Mouse (Mus musculus): ENCODE results near the gene Ptprg.
"Not testable (repeated sequence)": the region's sequence is repeated elsewhere in the genome, so short reads cannot be mapped to it uniquely, and the experiment has no call there.

Ptprg gene

GRCm38 (mm10) chr14:11906130-11906675, 352.9 kb downstream of the Ptprg start:
- no peak for DNase-seq

- DNase-seq = no peak
Measured at GRCm38 (mm10) chr14:11912253-11912652, 358.9 kb downstream of the Ptprg start.

GRCm38 (mm10) chr14:11917225-11917624, 363.9 kb downstream of the Ptprg start:
- no peak for DNase-seq

- DNase-seq = no peak
Measured at GRCm38 (mm10) chr14:11928545-11928944, 375.2 kb downstream of the Ptprg start.

- DNase-seq = no peak
Measured at GRCm38 (mm10) chr14:11932517-11932916, 379.2 kb downstream of the Ptprg start.

GRCm38 (mm10) chr14:11934556-11934955, 381.2 kb downstream of the Ptprg start:
- no peak for DNase-seq

GRCm38 (mm10) chr14:11935281-11935680, 381.9 kb downstream of the Ptprg start:
- no peak for DNase-seq

- DNase-seq = no peak
Measured at GRCm38 (mm10) chr14:11935698-11936097, 382.4 kb downstream of the Ptprg start.

GRCm38 (mm10) chr14:11938912-11939311, 385.6 kb downstream of the Ptprg start:
- DNase-seq = no peak

GRCm38 (mm10) chr14:11941989-11942514, 388.7 kb downstream of the Ptprg start:
- no peak for DNase-seq

- DNase-seq = no peak
Measured at GRCm38 (mm10) chr14:11950379-11950778, 397.0 kb downstream of the Ptprg start.

- DNase-seq = no peak
Measured at GRCm38 (mm10) chr14:11955020-11955882, 401.9 kb downstream of the Ptprg start.

- no peak for DNase-seq
Measured at GRCm38 (mm10) chr14:11960269-11961121, 407.2 kb downstream of the Ptprg start.

- DNase-seq = no peak
Measured at GRCm38 (mm10) chr14:11962101-11962500, 408.8 kb downstream of the Ptprg start.

GRCm38 (mm10) chr14:11962561-11962960, 409.2 kb downstream of the Ptprg start:
- no peak for DNase-seq

- DNase-seq = no peak
Measured at GRCm38 (mm10) chr14:11963791-11964190, 410.5 kb downstream of the Ptprg start.

- not testable (repeated sequence) for DNase-seq
Measured at GRCm38 (mm10) chr14:11964326-11964725, 411.0 kb downstream of the Ptprg start.

GRCm38 (mm10) chr14:11965878-11966277, 412.5 kb downstream of the Ptprg start:
- DNase-seq = no peak

- no peak for DNase-seq
Measured at GRCm38 (mm10) chr14:11981764-11982163, 428.4 kb downstream of the Ptprg start.

GRCm38 (mm10) chr14:11983031-11983430, 429.7 kb downstream of the Ptprg start:
- DNase-seq = no peak

- no peak for DNase-seq
Measured at GRCm38 (mm10) chr14:11984086-11984485, 430.8 kb downstream of the Ptprg start.

- DNase-seq = no peak
Measured at GRCm38 (mm10) chr14:11988975-11989374, 435.6 kb downstream of the Ptprg start.

- DNase-seq = no peak
Measured at GRCm38 (mm10) chr14:11991151-11991550, 437.8 kb downstream of the Ptprg start.
